Mouse (Mus musculus) neural tube, embryonic 11.5 days (tissue): ENCODE results near the gene Cyb5rl. TPM values are rescaled to one million over a fixed set of nuclear protein-coding genes. Genes with fewer than 3 reads are reported as not detected.
A peak's percentile ranks its signal among the peaks of the same experiment; 100 is the strongest.

Experiments
- ATAC-seq: fragments of 200-750 bp; cut with Nextera tagmentation; 2 replicates; pipeline ENCODE4 v1.8.0; 2017; ENCODE audit warnings: moderate number of reproducible peaks, mild to moderate bottlenecking, moderate TSS enrichment, moderate library complexity; ENCODE audit not compliant: insufficient read depth, low FRiP score, low TSS enrichment
- DNase-seq: peaks from one replicate; pipeline ENCODE4 v3.0.0-alpha.2; 2015; ENCODE audit warnings: low spot score
- H3K27ac ChIP-seq: fragments of 300-500 bp; sonication (generic); 2 replicates; pipeline ENCODE4 v1.5.1; 2014; ENCODE audit warnings: low read depth, mild to moderate bottlenecking, low read length
- H3K27me3 ChIP-seq: fragments of 300-500 bp; sonication (generic); 2 replicates; pipeline ENCODE4 v1.6.1; 2014; ENCODE audit warnings: mild to moderate bottlenecking, low read length, mixed read lengths; ENCODE audit not compliant: control insufficient read depth, insufficient read depth
- H3K36me3 ChIP-seq: fragments of 300-500 bp; sonication (generic); 2 replicates; pipeline ENCODE4 v1.6.1; 2014; ENCODE audit warnings: mild to moderate bottlenecking, low read length, moderate library complexity, mixed read lengths; ENCODE audit not compliant: control insufficient read depth, insufficient read depth
- H3K4me1 ChIP-seq: fragments of 300-500 bp; sonication (generic); 2 replicates; pipeline ENCODE4 v1.6.1; 2014; ENCODE audit warnings: low read length, mixed read lengths; ENCODE audit not compliant: control insufficient read depth, insufficient read depth
- H3K4me2 ChIP-seq: fragments of 300-500 bp; sonication (generic); 2 replicates; pipeline ENCODE4 v1.6.1; 2014; ENCODE audit warnings: low read depth, mild to moderate bottlenecking, moderate library complexity
- H3K4me3 ChIP-seq: fragments of 300-500 bp; sonication (generic); 2 replicates; pipeline ENCODE4 v1.5.1; 2014; ENCODE audit warnings: low read depth, low read length
- H3K9ac ChIP-seq: fragments of 300-500 bp; sonication (generic); 2 replicates; pipeline ENCODE4 v1.6.1; 2014; ENCODE audit warnings: mild to moderate bottlenecking, low read length
- H3K9me3 ChIP-seq: fragments of 300-500 bp; sonication (generic); 2 replicates; pipeline ENCODE4 v1.6.1; 2016; ENCODE audit warnings: low read length; ENCODE audit not compliant: control insufficient read depth
- WGBS: fragments of 180-500 bp; shearing (Covaris S2); extraction: QIAGEN DNeasy Blood & Tissue Kit; methylation state at CpG from one replicate; pipeline ENCODE4 v1.1.7; 2014; 5-methylcytosine and 5-hydroxymethylcytosine counted together
- polyA plus RNA-seq: library from polyadenylated mRNA; unstranded; fragments of >200 nt; fragmentation: Nextera tagmentation; extraction: Ambion mirVana; gene quantifications from 2 replicates; pipeline ENCODE4 v1.2.1, GENCODE M21; 2014

Gene Cyb5rl
- 3.7 and 7.0 TPM in 2 replicates for polyA plus RNA-seq

GRCm38 (mm10) chr4:107066252-107067124 is at the start of gene Cyb5rl, which contains the start of gene Mrpl37:
Gene Cyb5rl, plus strand, starts transcription at chr4:107066988.
Gene Mrpl37, minus strand, starts transcription at chr4:107066868.
- under 1% methylated on average over 60 of the region's 60 CpGs for WGBS
- no peaks in the 10 kb centered on the region for H3K9me3 ChIP-seq
- no peak within 1 kb of the TSS for H3K27ac ChIP-seq
- H3K36me3 ChIP-seq = peaks cover 6% of the 10 kb centered on the region
- peak within 1 kb of the TSS; percentile 71 for H3K9ac ChIP-seq
- no peaks in the 10 kb centered on the region for H3K27me3 ChIP-seq
- ATAC-seq (peak; percentile 97), DNase-seq (peak; percentile 93)
- H3K4me3 ChIP-seq = peak within 1 kb of the TSS; percentile 67
- H3K4me2 ChIP-seq = peak within 1 kb of the TSS; percentile 97
- H3K4me1 ChIP-seq = peaks cover 9% of the 10 kb centered on the region

GRCm38 (mm10) chr4:107017257-107017656 is 49.5 kb upstream of the Cyb5rl start:
- H3K9ac ChIP-seq = no peak overlapping the region
- no peak overlapping the region for H3K27ac ChIP-seq
- H3K9me3 ChIP-seq = no peaks in the 10 kb centered on the region
- H3K4me2 ChIP-seq = no peak overlapping the region
- DNase-seq = no peak
- no peaks in the 10 kb centered on the region for H3K27me3 ChIP-seq
- H3K4me3 ChIP-seq = no peak overlapping the region
- no peak for ATAC-seq
- H3K36me3 ChIP-seq = no peaks in the 10 kb centered on the region
- H3K4me1 ChIP-seq = peaks cover 60% of the 10 kb centered on the region

- Histone ChIP-seq H3K27ac (peak overlapping the region; percentile 47; the same call in 1 of the 2 replicates), H3K4me3 (no peak overlapping the region), H3K4me1 (peaks cover 57% of the 10 kb centered on the region), H3K4me2 (no peak overlapping the region), H3K36me3 (no peaks in the 10 kb centered on the region), H3K27me3 (no peaks in the 10 kb centered on the region), H3K9me3 (no peaks in the 10 kb centered on the region), H3K9ac (no peak overlapping the region)
- DNase-seq = no peak
- no peak for ATAC-seq
- 84% methylated on average over 3 of the region's 3 CpGs for WGBS
Measured at GRCm38 (mm10) chr4:107018521-107018920, 48.3 kb upstream of the Cyb5rl start.

GRCm38 (mm10) chr4:107019027-107019426 is 47.8 kb upstream of the Cyb5rl start:
- no peaks in the 10 kb centered on the region for H3K9me3 ChIP-seq
- H3K27me3 ChIP-seq = no peaks in the 10 kb centered on the region
- H3K27ac ChIP-seq = peak overlapping the region; percentile 47; the same call in 1 of the 2 replicates
- H3K4me3 ChIP-seq = no peak overlapping the region
- ATAC-seq = no peak
- peaks cover 57% of the 10 kb centered on the region for H3K4me1 ChIP-seq
- DNase-seq = peak; percentile 35
- H3K36me3 ChIP-seq = no peaks in the 10 kb centered on the region
- no peak overlapping the region for H3K4me2 ChIP-seq
- 47% methylated on average over 7 of the region's 7 CpGs for WGBS
- H3K9ac ChIP-seq = no peak overlapping the region

GRCm38 (mm10) chr4:107020287-107021000 is 46.3 kb upstream of the Cyb5rl start:
- no peaks in the 10 kb centered on the region for H3K27me3 ChIP-seq
- H3K4me2 ChIP-seq = no peak overlapping the region
- H3K36me3 ChIP-seq = no peaks in the 10 kb centered on the region
- ATAC-seq (no peak), DNase-seq (no peak)
- no peak overlapping the region for H3K9ac ChIP-seq
- 68% methylated on average over 5 of the region's 5 CpGs for WGBS
- no peak overlapping the region for H3K27ac ChIP-seq
- H3K4me3 ChIP-seq = no peak overlapping the region
- H3K9me3 ChIP-seq = no peaks in the 10 kb centered on the region
- H3K4me1 ChIP-seq = peaks cover 51% of the 10 kb centered on the region

GRCm38 (mm10) chr4:107021464-107021863 is 45.3 kb upstream of the Cyb5rl start:
- DNase-seq = no peak
- H3K9ac ChIP-seq = no peak overlapping the region
- no peaks in the 10 kb centered on the region for H3K36me3 ChIP-seq
- no peak overlapping the region for H3K4me3 ChIP-seq
- H3K27ac ChIP-seq = 0 out of 2 replicates have a peak overlapping the region, but pooled peaks have one; percentile 28
- WGBS = 79% methylated on average over 3 of the region's 3 CpGs
- H3K4me1 ChIP-seq = peaks cover 42% of the 10 kb centered on the region
- H3K9me3 ChIP-seq = no peaks in the 10 kb centered on the region
- no peak for ATAC-seq
- no peak overlapping the region for H3K4me2 ChIP-seq
- no peaks in the 10 kb centered on the region for H3K27me3 ChIP-seq

GRCm38 (mm10) chr4:107024899-107025298 is 41.9 kb upstream of the Cyb5rl start:
- H3K27ac ChIP-seq = no peak overlapping the region
- no peak for DNase-seq
- H3K4me1 ChIP-seq = peaks cover 14% of the 10 kb centered on the region
- no peak overlapping the region for H3K4me3 ChIP-seq
- H3K4me2 ChIP-seq = no peak overlapping the region
- H3K9me3 ChIP-seq = no peaks in the 10 kb centered on the region
- no peaks in the 10 kb centered on the region for H3K27me3 ChIP-seq
- WGBS = 81% methylated on average over 7 of the region's 7 CpGs
- no peak overlapping the region for H3K9ac ChIP-seq
- ATAC-seq = no peak
- no peaks in the 10 kb centered on the region for H3K36me3 ChIP-seq

- H3K27ac ChIP-seq = no peak overlapping the region
Measured at GRCm38 (mm10) chr4:107025369-107025768, 41.4 kb upstream of the Cyb5rl start.

More at GRCm38 (mm10) chr4:107025369-107025768, 41.4 kb upstream of the Cyb5rl start:
- no peak overlapping the region for H3K4me2 ChIP-seq
- no peaks in the 10 kb centered on the region for H3K27me3 ChIP-seq
- H3K4me1 ChIP-seq = peaks cover 9% of the 10 kb centered on the region
- no peak for DNase-seq
- ATAC-seq = no peak
- H3K36me3 ChIP-seq = no peaks in the 10 kb centered on the region
- 88% methylated on average over 5 of the region's 5 CpGs for WGBS
- no peak overlapping the region for H3K4me3 ChIP-seq
- no peaks in the 10 kb centered on the region for H3K9me3 ChIP-seq
- H3K9ac ChIP-seq = no peak overlapping the region
